Mouse (Mus musculus) forebrain, embryonic 11.5 days (tissue): ENCODE data around the gene Ercc1. TPM values are rescaled to one million over a fixed set of nuclear protein-coding genes. Genes with fewer than 3 reads are reported as not detected.
A peak's percentile ranks its signal among the peaks of the same experiment; 100 is the strongest.

Experiments
- ATAC-seq: fragments of 200-750 bp; cut with Nextera tagmentation; replicated peaks from 2 replicates; pipeline ENCODE4 v1.8.0; 2017; ENCODE audit warnings: moderate TSS enrichment; ENCODE audit not compliant: low FRiP score
- DNase-seq: peaks from one replicate; pipeline ENCODE4 v3.0.0-alpha.2; 2017; ENCODE audit warnings: low spot score
- H3K27ac ChIP-seq: fragments of 300-500 bp; sonication (generic); 2 replicates; pipeline ENCODE4 v1.5.1; 2014; ENCODE audit warnings: low read depth, low read length
- H3K27me3 ChIP-seq: fragments of 300-500 bp; sonication (generic); 2 replicates; pipeline ENCODE4 v1.6.1; 2014; ENCODE audit warnings: mild to moderate bottlenecking, low read length, mixed read lengths; ENCODE audit not compliant: control insufficient read depth, insufficient read depth
- H3K36me3 ChIP-seq: fragments of 300-500 bp; sonication (generic); 2 replicates; pipeline ENCODE4 v1.6.1; 2014; ENCODE audit warnings: mild to moderate bottlenecking, low read length, moderate library complexity, mixed read lengths; ENCODE audit not compliant: control insufficient read depth, insufficient read depth
- H3K4me1 ChIP-seq: fragments of 300-500 bp; sonication (generic); replicated peaks from 2 replicates; pipeline ENCODE4 v1.6.1; 2014; ENCODE audit warnings: low read length, mixed read lengths; ENCODE audit not compliant: control insufficient read depth, insufficient read depth
- H3K4me2 ChIP-seq: fragments of 300-500 bp; sonication (generic); 2 replicates; pipeline ENCODE4 v1.6.1; 2014; ENCODE audit warnings: low read depth, mild to moderate bottlenecking, low read length, moderate library complexity, mixed read lengths; ENCODE audit not compliant: severe bottlenecking
- H3K4me3 ChIP-seq: fragments of 300-500 bp; sonication (generic); 2 replicates; pipeline ENCODE4 v1.5.1; 2014; ENCODE audit warnings: low read depth, low read length
- H3K9ac ChIP-seq: fragments of 300-500 bp; sonication (generic); 2 replicates; pipeline ENCODE4 v1.6.1; 2014; ENCODE audit warnings: low read length
- H3K9me3 ChIP-seq: fragments of 300-500 bp; sonication (generic); 2 replicates; pipeline ENCODE4 v1.6.1; 2016; ENCODE audit warnings: low read length, mixed read lengths; ENCODE audit not compliant: control insufficient read depth
- WGBS: fragments of 180-500 bp; shearing (Covaris S2); extraction: QIAGEN DNeasy Blood & Tissue Kit; methylation state at CpG from one replicate; pipeline ENCODE4 v1.1.7; 2014; 5-methylcytosine and 5-hydroxymethylcytosine counted together
- polyA plus RNA-seq: library from polyadenylated mRNA; unstranded; fragments of >200 nt; fragmentation: Nextera tagmentation; extraction: Ambion mirVana; gene quantifications from 2 replicates; pipeline ENCODE4 v1.2.1, GENCODE M21; 2014

Ercc1 gene
- polyA plus RNA-seq, 1 experiment from 2014 or later = 94.4 TPM

DNA sequence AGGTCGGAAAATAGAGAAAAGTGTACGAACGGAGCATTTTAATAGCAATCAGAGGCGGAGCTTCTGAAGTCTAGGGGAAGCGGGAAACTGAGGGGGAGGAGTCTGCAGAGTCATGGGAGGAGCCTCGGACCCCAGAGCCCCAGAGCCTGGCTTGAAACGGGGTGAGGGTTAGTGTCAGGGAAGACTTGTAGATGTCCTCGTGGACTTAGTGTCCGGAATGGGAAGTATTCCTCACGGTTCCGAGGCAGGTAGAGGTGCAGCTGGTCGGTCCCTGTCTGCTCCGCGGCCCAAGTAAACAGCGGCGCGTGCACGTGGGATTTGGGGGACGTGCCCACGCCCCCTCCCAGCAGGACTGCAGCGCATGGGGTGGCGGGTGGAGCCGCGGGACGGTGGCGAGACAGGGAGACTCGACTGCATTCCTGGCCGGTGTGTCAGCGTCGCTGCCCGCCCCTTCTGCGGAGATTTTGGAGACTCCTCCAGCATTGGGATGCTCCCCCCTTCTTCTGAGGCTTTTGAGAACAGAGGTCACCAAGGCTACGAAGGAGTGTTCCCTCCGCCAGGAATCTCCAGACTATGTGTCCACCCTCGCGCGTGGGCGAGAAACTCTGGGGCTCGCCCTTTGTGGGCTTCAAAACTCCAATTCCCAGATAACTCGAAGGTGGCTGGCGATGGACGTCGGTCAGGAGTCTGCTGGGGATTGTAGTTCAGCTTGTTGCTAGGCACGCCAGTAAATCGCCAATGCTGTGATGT lies 15.5 kb downstream of the Ercc1 start:
- peak; percentile 85 for DNase-seq
- Histone ChIP-seq H3K27me3 (no peaks in the 10 kb centered on the region), H3K4me3 (peak overlapping the region; percentile 66), H3K9ac (peak overlapping the region; percentile 59), H3K4me2 (peak overlapping the region; percentile 93), H3K4me1 (peaks cover 17% of the 10 kb centered on the region; the same call in 1 of the 2 replicates), H3K27ac (no peak overlapping the region), H3K9me3 (no peaks in the 10 kb centered on the region), H3K36me3 (peaks cover 4% of the 10 kb centered on the region; the same call in 1 of the 2 replicates)
- peak; percentile 76 for ATAC-seq
- under 1% methylated on average over 45 of the region's 45 CpGs for WGBS

DNA sequence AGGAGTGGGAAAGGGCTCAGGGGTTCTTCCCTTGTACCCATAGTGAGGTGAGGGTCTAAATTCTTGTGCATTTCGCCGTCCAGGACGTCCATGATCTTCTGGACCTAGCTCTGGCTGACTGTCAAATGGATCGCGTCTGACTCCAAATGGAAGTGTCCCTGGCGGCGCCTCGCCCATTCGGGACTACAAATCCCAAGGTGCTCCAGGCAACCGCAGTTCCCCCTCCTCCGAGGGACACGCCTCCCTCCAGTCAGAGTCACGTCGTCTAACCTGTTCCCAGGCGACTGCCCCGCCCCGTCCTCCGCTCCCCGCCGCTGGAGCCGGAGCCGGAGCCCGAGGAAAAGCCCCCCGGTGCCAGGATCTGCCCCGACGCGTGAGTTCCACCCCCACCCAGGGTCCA lies 16.4 kb downstream of the Ercc1 start:
- ATAC-seq (peak; percentile 75), DNase-seq (peak; percentile 93)
- Histone ChIP-seq H3K9me3 (no peaks in the 10 kb centered on the region), H3K36me3 (peaks cover 4% of the 10 kb centered on the region; the same call in 1 of the 2 replicates), H3K9ac (peak overlapping the region; percentile 61; the same call in 1 of the 2 replicates), H3K27ac (no peak overlapping the region), H3K4me1 (peaks cover 17% of the 10 kb centered on the region; the same call in 1 of the 2 replicates), H3K4me3 (peak overlapping the region; percentile 66), H3K4me2 (peak overlapping the region; percentile 93), H3K27me3 (no peaks in the 10 kb centered on the region)
- 0% methylated on average over 27 of the region's 27 CpGs for whole genome bisulfite sequencing

DNA sequence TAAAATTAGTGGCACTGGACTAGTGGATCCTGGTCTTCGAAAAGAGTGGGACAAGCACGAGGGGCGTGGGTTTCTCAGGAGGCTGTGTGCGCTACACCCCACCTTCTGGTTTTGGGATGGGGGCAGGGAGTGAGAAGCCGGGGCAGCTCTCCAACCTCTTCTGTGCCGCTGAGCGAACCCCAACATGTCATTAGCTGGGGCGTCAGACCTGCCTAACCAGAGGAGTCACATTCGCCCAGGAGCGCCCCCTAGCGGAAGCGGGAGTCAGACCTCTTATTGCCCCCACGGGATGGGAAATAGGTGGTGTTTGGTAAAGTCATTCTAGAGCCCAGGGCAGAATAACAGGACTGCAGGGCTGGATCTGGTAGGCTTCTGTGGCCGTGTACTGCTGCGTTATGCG lies 17.1 kb downstream of the Ercc1 start:
- H3K27me3 ChIP-seq = no peaks in the 10 kb centered on the region
- peaks cover 17% of the 10 kb centered on the region; the same call in 1 of the 2 replicates for H3K4me1 ChIP-seq
- 14% methylated on average over 16 of the region's 16 CpGs for WGBS
- H3K4me3 ChIP-seq = peak overlapping the region; percentile 66
- DNase-seq (peak; percentile 87), ATAC-seq (no peak)
- H3K36me3 ChIP-seq = peaks cover 4% of the 10 kb centered on the region; the same call in 1 of the 2 replicates
- H3K4me2 ChIP-seq = peak overlapping the region; percentile 93
- H3K9me3 ChIP-seq = no peaks in the 10 kb centered on the region
- H3K27ac ChIP-seq = no peak overlapping the region
- H3K9ac ChIP-seq = no peak overlapping the region

DNA sequence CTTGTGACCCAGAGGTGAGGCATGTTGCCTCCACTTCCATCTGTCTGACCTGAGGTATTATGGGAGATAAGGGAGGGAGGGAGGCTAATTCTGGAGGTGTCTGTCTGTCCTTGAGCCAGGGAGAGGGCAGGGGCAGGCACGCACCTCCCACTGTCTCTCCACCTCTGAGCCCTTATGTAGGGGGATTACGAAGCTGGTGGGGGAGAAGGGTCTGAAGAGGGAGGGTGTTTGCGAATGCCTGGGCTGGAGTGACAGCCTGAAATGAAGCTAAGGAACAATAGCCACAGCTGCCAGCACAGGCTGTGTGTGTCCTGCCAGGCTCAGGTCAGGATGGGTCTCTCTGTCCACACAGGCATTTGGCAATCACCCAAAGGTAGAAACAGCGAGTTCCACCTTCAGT lies 17.7 kb downstream of the Ercc1 start:
- no peaks in the 10 kb centered on the region for H3K27me3 ChIP-seq
- WGBS = 20% methylated on average over 4 of the region's 4 CpGs
- no peak overlapping the region for H3K4me3 ChIP-seq
- DNase-seq = no peak
- peaks cover under 1% of the 10 kb centered on the region; the same call in 1 of the 2 replicates for H3K36me3 ChIP-seq
- no peak for ATAC-seq
- H3K9me3 ChIP-seq = no peaks in the 10 kb centered on the region
- peaks cover 17% of the 10 kb centered on the region; the same call in 1 of the 2 replicates for H3K4me1 ChIP-seq
- no peak overlapping the region for H3K27ac ChIP-seq
- H3K9ac ChIP-seq = no peak overlapping the region
- 0 out of 2 replicates have a peak overlapping the region, but pooled peaks have one; percentile 21 for H3K4me2 ChIP-seq

DNA sequence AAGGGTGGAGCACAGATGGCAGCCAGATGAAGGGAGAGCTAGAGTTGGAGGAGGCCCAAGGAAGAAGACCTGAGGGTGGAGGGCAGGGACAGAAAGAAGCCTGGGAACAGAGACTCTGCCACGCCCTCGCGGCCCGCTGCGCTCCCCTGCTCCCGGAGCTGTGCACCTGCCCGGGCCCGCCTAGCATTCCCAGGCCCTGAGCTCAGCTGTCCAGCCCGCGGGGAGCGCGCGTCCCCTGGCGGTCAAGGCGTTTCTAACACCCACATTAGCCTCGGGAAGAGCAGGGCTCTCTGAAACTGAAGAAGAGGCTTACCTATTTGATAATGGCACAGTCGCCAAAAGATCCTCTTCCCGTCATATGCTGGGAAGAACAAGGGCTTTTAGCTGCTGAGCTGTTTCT lies 19.3 kb downstream of the Ercc1 start:
- H3K36me3 ChIP-seq = no peaks in the 10 kb centered on the region
- no peak overlapping the region for H3K9ac ChIP-seq
- no peak overlapping the region for H3K27ac ChIP-seq
- DNase-seq (peak; percentile 85), ATAC-seq (no peak)
- peaks cover 11% of the 10 kb centered on the region; the same call in 1 of the 2 replicates for H3K4me1 ChIP-seq
- no peak overlapping the region for H3K4me2 ChIP-seq
- peaks cover under 1% of the 10 kb centered on the region; the same call in 1 of the 2 replicates for H3K27me3 ChIP-seq
- 3% methylated on average over 18 of the region's 18 CpGs for WGBS
- H3K4me3 ChIP-seq = no peak overlapping the region
- no peaks in the 10 kb centered on the region for H3K9me3 ChIP-seq

DNA sequence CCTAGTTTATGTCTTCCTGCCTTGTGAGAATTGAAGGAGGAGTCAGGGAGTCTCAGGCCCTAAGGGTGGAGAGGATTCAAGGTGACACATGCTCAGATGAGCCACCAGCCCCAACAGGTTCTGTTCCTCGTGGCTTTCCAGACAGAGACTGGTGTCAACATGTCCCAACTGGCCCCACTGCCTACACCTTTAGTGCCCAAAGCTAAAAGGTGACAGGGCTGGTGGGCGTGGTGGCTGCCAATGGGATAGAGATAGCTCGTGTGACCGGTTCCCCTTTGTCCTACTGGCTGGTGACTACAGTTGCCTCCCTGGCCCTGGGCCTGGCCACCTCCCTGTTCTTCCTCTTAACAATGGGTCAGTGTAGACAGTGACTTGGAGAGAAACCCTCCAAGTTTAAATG lies 20.8 kb downstream of the Ercc1 start:
- no peak for DNase-seq
- Histone ChIP-seq H3K27ac (no peak overlapping the region), H3K27me3 (peaks cover 4% of the 10 kb centered on the region; the same call in 1 of the 2 replicates), H3K9me3 (no peaks in the 10 kb centered on the region), H3K9ac (no peak overlapping the region), H3K4me2 (no peak overlapping the region), H3K4me3 (no peak overlapping the region), H3K4me1 (peaks cover 13% of the 10 kb centered on the region; the same call in 1 of the 2 replicates), H3K36me3 (no peaks in the 10 kb centered on the region)
- ATAC-seq = no peak
- 86% methylated on average over 4 of the region's 4 CpGs for WGBS

DNA sequence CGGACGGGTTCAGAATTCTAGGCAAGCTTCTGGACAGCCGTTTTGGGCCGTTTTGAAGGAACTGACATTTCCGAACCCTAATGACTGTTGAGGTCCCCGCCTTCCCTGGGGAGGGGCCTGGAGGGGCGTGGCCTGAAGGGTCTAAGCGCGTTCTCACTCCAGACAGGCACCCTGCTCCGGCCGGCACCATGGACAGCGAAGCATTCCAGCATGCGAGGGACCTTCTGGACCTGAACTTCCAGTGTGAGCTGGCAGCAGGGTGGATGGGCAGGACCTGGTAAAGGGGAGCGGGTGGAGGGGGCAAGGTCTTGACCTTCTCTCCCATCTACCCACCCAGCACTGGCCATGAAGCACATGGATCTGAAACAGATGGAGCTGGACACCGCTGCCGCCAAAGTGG lies 23.8 kb downstream of the Ercc1 start:
- no peak overlapping the region for H3K9ac ChIP-seq
- no peaks in the 10 kb centered on the region for H3K9me3 ChIP-seq
- no peak overlapping the region for H3K4me3 ChIP-seq
- WGBS = 27% methylated on average over 16 of the region's 16 CpGs
- H3K4me2 ChIP-seq = no peak overlapping the region
- DNase-seq = peak; percentile 67
- peaks cover 4% of the 10 kb centered on the region; the same call in 1 of the 2 replicates for H3K27me3 ChIP-seq
- 0 out of 2 replicates have a peak, but pooled peaks cover 2% of the 10 kb centered on the region for H3K4me1 ChIP-seq
- H3K27ac ChIP-seq = no peak overlapping the region
- no peak for ATAC-seq
- H3K36me3 ChIP-seq = no peaks in the 10 kb centered on the region

DNA sequence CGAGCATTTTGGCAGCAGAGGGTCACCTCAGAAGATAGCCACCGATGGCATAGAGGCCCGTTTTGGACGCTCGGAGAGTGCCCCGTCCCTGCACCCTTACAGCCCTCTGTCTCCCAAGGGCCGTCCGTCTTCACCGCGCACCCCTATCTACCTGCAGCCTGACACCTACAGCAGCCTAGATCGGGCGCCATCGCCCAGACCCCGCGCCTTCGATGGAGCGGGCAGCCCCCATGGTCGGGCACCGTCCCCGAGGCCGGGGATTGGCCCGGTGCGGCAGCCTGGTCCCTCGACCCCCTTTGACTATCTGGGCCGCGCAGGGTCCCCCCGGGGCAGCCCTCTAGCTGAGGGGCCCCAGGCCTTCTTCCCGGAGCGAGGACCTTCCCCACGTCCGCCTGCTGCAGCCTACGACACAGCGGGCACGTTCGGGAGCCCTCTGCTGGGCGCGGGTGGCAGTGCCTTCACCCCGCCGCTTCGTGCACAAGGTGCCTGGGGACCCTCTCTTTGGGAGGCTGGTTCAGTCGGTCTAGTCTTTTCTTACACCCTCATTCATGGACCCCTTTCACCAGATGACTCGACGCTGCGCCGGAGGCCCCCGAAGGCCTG lies 25.3 kb downstream of the Ercc1 start:
- Histone ChIP-seq H3K4me3 (peak overlapping the region; percentile 34), H3K4me1 (0 out of 2 replicates have a peak, but pooled peaks cover 2% of the 10 kb centered on the region), H3K9ac (peak overlapping the region; percentile 70), H3K36me3 (no peaks in the 10 kb centered on the region), H3K27ac (no peak overlapping the region), H3K27me3 (peaks cover 4% of the 10 kb centered on the region; the same call in 1 of the 2 replicates), H3K4me2 (peak overlapping the region; percentile 74), H3K9me3 (no peaks in the 10 kb centered on the region)
- peak; percentile 86 for ATAC-seq
- 12% methylated on average over 46 of the region's 46 CpGs for WGBS
- DNase-seq = peak; percentile 86
